Mouse (Mus musculus): ENCODE measurements around the gene Ccdc136. TPM values are rescaled to one million over a fixed set of nuclear protein-coding genes. Genes with fewer than 3 reads are reported as not detected.

Ccdc136 gene
- polyA plus RNA-seq, 1 experiment from 2014 or later, result 4.0 TPM

GRCm38 (mm10) chr6:29425118-29425517 lies 29.0 kb downstream of the Ccdc136 start:
- Histone ChIP-seq H3K4me2 (replicated peaks; ENCODE audit: low read depth) (no peak overlapping the region), H3K36me3 (ENCODE audit: control insufficient read depth, insufficient read depth) (no peaks in the 10 kb centered on the region), H3K27ac (ENCODE audit: low read depth, low read length) (no peak overlapping the region), H3K4me3 (ENCODE audit: low read depth, low read length) (no peak overlapping the region), H3K9ac (ENCODE audit: low read depth, low read length) (no peak overlapping the region), H3K4me1 (replicated peaks; ENCODE audit: control insufficient read depth, insufficient read depth, low read length) (no peaks in the 10 kb centered on the region), H3K27me3 (replicated peaks; ENCODE audit: control insufficient read depth, insufficient read depth, low read length) (no peaks in the 10 kb centered on the region), H3K9me3 (ENCODE audit: control insufficient read depth) (no peaks in the 10 kb centered on the region)
- no peak for ATAC-seq
- 88% methylated on average over 8 of the region's 8 CpGs for WGBS
- no peak for TF ChIP-seq CTCF (IDR thresholded peaks at IDR 0.05; ENCODE audit: low read depth)

GRCm38 (mm10) chr6:29426331-29426730 lies 30.2 kb downstream of the Ccdc136 start:
- WGBS, result 65% methylated on average over 6 of the region's 6 CpGs
- TF ChIP-seq CTCF (IDR thresholded peaks at IDR 0.05; ENCODE audit: low read depth), result no peak
- no peak for ATAC-seq

GRCm38 (mm10) chr6:29428171-29428570 lies 32.1 kb downstream of the Ccdc136 start:
- no peak overlapping the region for H3K9ac ChIP-seq (ENCODE audit: low read depth, low read length)
- no peaks in the 10 kb centered on the region for H3K36me3 ChIP-seq (ENCODE audit: control insufficient read depth, insufficient read depth)
- H3K27me3 ChIP-seq (replicated peaks; ENCODE audit: control insufficient read depth, insufficient read depth, low read length), result peaks cover 16% of the 10 kb centered on the region
- no peak overlapping the region for H3K27ac ChIP-seq (ENCODE audit: low read depth, low read length)
- H3K4me1 ChIP-seq (replicated peaks; ENCODE audit: control insufficient read depth, insufficient read depth, low read length), result no peaks in the 10 kb centered on the region
- H3K4me3 ChIP-seq (ENCODE audit: low read depth, low read length), result no peak overlapping the region
- H3K4me2 ChIP-seq (replicated peaks; ENCODE audit: low read depth), result no peak overlapping the region
- WGBS, result 64% methylated on average over 4 of the region's 4 CpGs
- H3K9me3 ChIP-seq (ENCODE audit: control insufficient read depth), result no peaks in the 10 kb centered on the region
- ATAC-seq, result no peak
- no peak for TF ChIP-seq CTCF (IDR thresholded peaks at IDR 0.05; ENCODE audit: low read depth)

More at GRCm38 (mm10) chr6:29426331-29426730, 30.2 kb downstream of the Ccdc136 start:
- no peak overlapping the region for H3K4me3 ChIP-seq (ENCODE audit: low read depth, low read length)
- H3K4me2 ChIP-seq (replicated peaks; ENCODE audit: low read depth), result no peak overlapping the region
- H3K9me3 ChIP-seq (ENCODE audit: control insufficient read depth), result no peaks in the 10 kb centered on the region
- no peaks in the 10 kb centered on the region for H3K4me1 ChIP-seq (replicated peaks; ENCODE audit: control insufficient read depth, insufficient read depth, low read length)
- no peak overlapping the region for H3K27ac ChIP-seq (ENCODE audit: low read depth, low read length)
- no peak overlapping the region for H3K9ac ChIP-seq (ENCODE audit: low read depth, low read length)
- H3K27me3 ChIP-seq (replicated peaks; ENCODE audit: control insufficient read depth, insufficient read depth, low read length), result no peaks in the 10 kb centered on the region
- H3K36me3 ChIP-seq (ENCODE audit: control insufficient read depth, insufficient read depth), result no peaks in the 10 kb centered on the region

GRCm38 (mm10) chr6:29430681-29431420 lies 34.7 kb downstream of the Ccdc136 start:
- no peaks in the 10 kb centered on the region for H3K36me3 ChIP-seq (ENCODE audit: control insufficient read depth, insufficient read depth)
- no peak overlapping the region for H3K27ac ChIP-seq (ENCODE audit: low read depth, low read length)
- no peak overlapping the region for H3K4me3 ChIP-seq (ENCODE audit: low read depth, low read length)
- H3K4me2 ChIP-seq (replicated peaks; ENCODE audit: low read depth), result no peak overlapping the region
- H3K9me3 ChIP-seq (ENCODE audit: control insufficient read depth), result no peaks in the 10 kb centered on the region
- no peak for ATAC-seq
- peaks cover 41% of the 10 kb centered on the region for H3K27me3 ChIP-seq (replicated peaks; ENCODE audit: control insufficient read depth, insufficient read depth, low read length)
- no peaks in the 10 kb centered on the region for H3K4me1 ChIP-seq (replicated peaks; ENCODE audit: control insufficient read depth, insufficient read depth, low read length)
- no peak overlapping the region for H3K9ac ChIP-seq (ENCODE audit: low read depth, low read length)
- TF ChIP-seq CTCF (IDR thresholded peaks at IDR 0.05; ENCODE audit: low read depth), result no peak
- 57% methylated on average over 15 of the region's 15 CpGs for WGBS

- peaks cover 42% of the 10 kb centered on the region for H3K27me3 ChIP-seq (replicated peaks; ENCODE audit: control insufficient read depth, insufficient read depth, low read length)
- no peak for ATAC-seq
- H3K36me3 ChIP-seq (ENCODE audit: control insufficient read depth, insufficient read depth), result no peaks in the 10 kb centered on the region
- H3K4me2 ChIP-seq (replicated peaks; ENCODE audit: low read depth), result no peak overlapping the region
- no peaks in the 10 kb centered on the region for H3K9me3 ChIP-seq (ENCODE audit: control insufficient read depth)
- H3K9ac ChIP-seq (ENCODE audit: low read depth, low read length), result no peak overlapping the region
- H3K27ac ChIP-seq (ENCODE audit: low read depth, low read length), result no peak overlapping the region
- WGBS, result 53% methylated on average over 5 of the region's 5 CpGs
- no peak overlapping the region for H3K4me3 ChIP-seq (ENCODE audit: low read depth, low read length)
- no peaks in the 10 kb centered on the region for H3K4me1 ChIP-seq (replicated peaks; ENCODE audit: control insufficient read depth, insufficient read depth, low read length)
- TF ChIP-seq CTCF (IDR thresholded peaks at IDR 0.05; ENCODE audit: low read depth), result no peak
Measured at GRCm38 (mm10) chr6:29431473-29431872, 35.4 kb downstream of the Ccdc136 start.

- no peaks in the 10 kb centered on the region for H3K9me3 ChIP-seq (ENCODE audit: control insufficient read depth)
- H3K27ac ChIP-seq (ENCODE audit: low read depth, low read length), result no peak overlapping the region
- H3K9ac ChIP-seq (ENCODE audit: low read depth, low read length), result no peak overlapping the region
- H3K4me1 ChIP-seq (replicated peaks; ENCODE audit: control insufficient read depth, insufficient read depth, low read length), result no peaks in the 10 kb centered on the region
- peaks cover 42% of the 10 kb centered on the region for H3K27me3 ChIP-seq (replicated peaks; ENCODE audit: control insufficient read depth, insufficient read depth, low read length)
- H3K4me2 ChIP-seq (replicated peaks; ENCODE audit: low read depth), result no peak overlapping the region
- TF ChIP-seq CTCF (IDR thresholded peaks at IDR 0.05; ENCODE audit: low read depth), result no peak
- WGBS, result 66% methylated on average over 3 of the region's 3 CpGs
- ATAC-seq, result no peak
- no peaks in the 10 kb centered on the region for H3K36me3 ChIP-seq (ENCODE audit: control insufficient read depth, insufficient read depth)
- no peak overlapping the region for H3K4me3 ChIP-seq (ENCODE audit: low read depth, low read length)
Measured at GRCm38 (mm10) chr6:29432156-29432555, 36.0 kb downstream of the Ccdc136 start.
